Mouse (Mus musculus): ENCODE data around the gene Asic2.

- TF ChIP-seq CTCF (conservative IDR thresholded peaks at IDR 0.05; ENCODE audit: low read length), result no peak
- TF ChIP-seq NANOG (IDR thresholded peaks at IDR 0.05; ENCODE audit: borderline replicate concordance, low read length), result no peak
- TF ChIP-seq POU5F1 (IDR thresholded peaks at IDR 0.05; ENCODE audit: borderline replicate concordance, low read length), result no peak
These were observed 153.4 kb downstream of the Asic2 start for GRCm38 (mm10) chr11:81814816-81815215.

All from E14TG2a.4 (cell line).